Mouse (Mus musculus) mesoderm, embryonic 11.5 days (tissue): ENCODE data around the gene Hoga1.

Source experiments
- DNase-seq: peaks from one replicate; pipeline ENCODE4 v3.0.0-alpha.2; 2012; ENCODE audit warnings: low read depth, low spot score

The Hoga1 gene

GRCm38 (mm10) chr19:42118596-42118995 is 73.2 kb downstream of the Hoga1 start:
- DNase-seq, result no peak

GRCm38 (mm10) chr19:42120451-42120850 is 75.0 kb downstream of the Hoga1 start:
- DNase-seq, result no peak
